13 mouse cellular contexts compared by ENCODE assay signal in the genomic region with DNA sequence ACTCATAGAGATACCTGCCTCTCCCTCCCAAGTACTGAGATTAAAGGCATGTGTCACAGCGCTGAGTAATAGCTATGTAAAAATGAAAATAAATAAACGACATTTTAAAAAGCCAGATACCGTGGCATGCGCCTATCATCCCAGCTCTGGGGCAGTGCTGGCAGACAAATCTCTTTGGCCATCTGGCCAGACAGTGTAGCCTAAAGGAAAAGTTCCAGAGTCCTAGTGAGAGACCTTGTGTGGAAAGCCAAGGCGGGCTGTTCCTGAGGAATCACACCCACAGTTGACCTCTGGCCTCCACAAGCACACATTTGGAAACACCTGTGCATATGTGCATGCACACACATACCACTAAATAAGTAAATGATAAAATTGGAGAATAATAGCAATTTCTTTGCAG. TPM values are rescaled to one million over a fixed set of nuclear protein-coding genes. Genes with fewer than 3 reads are reported as not detected.
DNase-seq lines count a peak whose midpoint lies in the region; ATAC-seq lines count a peak whose summit lies in the region.
"Had no signal": no experiment of that assay in that cellular context is flagged by ENCODE, and none has a peak within 500 bp of the region (broad histone marks: within the 10 kb centered on the region; RNA-seq: fewer than 3 reads in every experiment).

No protein-coding gene starts in this region.

- 0 out of 2 replicates have a peak, but pooled peaks cover 5% of the 10 kb centered on the region for H3K27me3 ChIP-seq in hindbrain, embryonic 15.5 days
- H3K27me3 ChIP-seq in hindbrain, embryonic 12.5 days = peaks cover 5% of the 10 kb centered on the region; the same call in 1 of the 2 replicates
- 0 out of 2 replicates have a peak, but pooled peaks cover 7% of the 10 kb centered on the region for H3K27me3 ChIP-seq in limb, embryonic 10.5 days (ENCODE audit: low read depth, poor library complexity, severe bottlenecking)
- H3K27me3 ChIP-seq: kidney, embryonic 15.5 days had no signal

- H3K4me2 ChIP-seq in hindbrain, embryonic 15.5 days = no peak overlapping the region
- no peak overlapping the region for H3K4me2 ChIP-seq in hindbrain, embryonic 12.5 days (replicated peaks)
- H3K4me2 ChIP-seq: kidney, embryonic 15.5 days had no signal

- peaks cover 4% of the 10 kb centered on the region; the same call in 1 of the 2 replicates for H3K4me1 ChIP-seq in hindbrain, embryonic 15.5 days (replicated peaks)
- H3K4me1 ChIP-seq in hindbrain, embryonic 12.5 days = no peaks in the 10 kb centered on the region
- H3K4me1 ChIP-seq in limb, embryonic 10.5 days = peaks cover 4% of the 10 kb centered on the region
- H3K4me1 ChIP-seq: heart, embryonic 10.5 days; kidney, embryonic 15.5 days had no signal

- ATAC-seq in hindbrain, embryonic 15.5 days (ENCODE audit: low FRiP score, low read depth) = peak; percentile 71
- no peak for ATAC-seq in hindbrain, embryonic 12.5 days (ENCODE audit: low FRiP score)
- no peak for ATAC-seq in monocyte, adult 5-6 weeks (replicated peaks; ENCODE audit: insufficient number of reproducible peaks, low FRiP score, low TSS enrichment, poor library complexity, severe bottlenecking)

- peak overlapping the region; percentile 58 for H3K27ac ChIP-seq in hindbrain, embryonic 15.5 days (replicated peaks)
- H3K27ac ChIP-seq in hindbrain, embryonic 12.5 days = no peak overlapping the region
- 0 out of 2 replicates have a peak overlapping the region, but pooled peaks have one; percentile 9 for H3K27ac ChIP-seq in limb, embryonic 10.5 days
- H3K27ac ChIP-seq: heart, embryonic 10.5 days; kidney, embryonic 15.5 days; macrophage had no signal

- H3K9me3 ChIP-seq in hindbrain, embryonic 15.5 days = no peaks in the 10 kb centered on the region
- 0 out of 2 replicates have a peak, but pooled peaks cover 2% of the 10 kb centered on the region for H3K9me3 ChIP-seq in hindbrain, embryonic 12.5 days (replicated peaks)
- H3K9me3 ChIP-seq in limb, embryonic 10.5 days (replicated peaks) = no peaks in the 10 kb centered on the region
- H3K9me3 ChIP-seq: heart, embryonic 10.5 days; kidney, embryonic 15.5 days had no signal

- H3K36me3 ChIP-seq in hindbrain, embryonic 15.5 days = no peaks in the 10 kb centered on the region
- H3K36me3 ChIP-seq in hindbrain, embryonic 12.5 days = no peaks in the 10 kb centered on the region
- H3K36me3 ChIP-seq in limb, embryonic 10.5 days = no peaks in the 10 kb centered on the region
- H3K36me3 ChIP-seq: heart, embryonic 10.5 days; kidney, embryonic 15.5 days had no signal

- no peak overlapping the region for H3K4me3 ChIP-seq in hindbrain, embryonic 15.5 days
- H3K4me3 ChIP-seq in hindbrain, embryonic 12.5 days = no peak overlapping the region
- H3K4me3 ChIP-seq in limb, embryonic 10.5 days = no peak overlapping the region
- H3K4me3 ChIP-seq: heart, embryonic 10.5 days; kidney, embryonic 15.5 days had no signal

- 78% methylated on average over 5 of the region's 5 CpGs for WGBS in hindbrain, embryonic 15.5 days
- WGBS in hindbrain, embryonic 12.5 days = 91% methylated on average over 5 of the region's 5 CpGs
- WGBS in limb, embryonic 10.5 days = 87% methylated on average over 5 of the region's 5 CpGs

- peak; percentile 87 for DNase-seq in brain, adult 2 months (ENCODE audit: low read depth, low spot score)
- DNase-seq in cerebellum, postnatal 14 days = peak; percentile 65 to 83
- DNase-seq in limb, embryonic 10.5 days (ENCODE audit: low spot score) = no peak
- DNase-seq in gastrocnemius, postnatal 4 days (ENCODE audit: low spot score in 2 of 2) = no peak
- no peak for DNase-seq in adrenal gland, adult 8-10 months
- DNase-seq: thymus, adult 18-20 months had no signal

- H3K9ac ChIP-seq in hindbrain, embryonic 15.5 days = no peak overlapping the region
- no peak overlapping the region for H3K9ac ChIP-seq in hindbrain, embryonic 12.5 days
- H3K9ac ChIP-seq: kidney, embryonic 15.5 days had no signal

RNA-seq across cellular contexts. Expression of a gene that starts 22.0 kb away (rescaled TPM):
- polyA plus RNA-seq in hindbrain, embryonic 15.5 days (2015; fragmentation: Nextera tagmentation; extraction: Ambion mirVana) = 11.8 and 12.4 TPM in 2 replicates
- 3.3 and 4.5 TPM in 2 replicates for polyA plus RNA-seq in hindbrain, embryonic 12.5 days (2016; fragmentation: Nextera tagmentation; extraction: Ambion mirVana)
- 2.1 and 4.2 TPM in 2 replicates for polyA plus RNA-seq in limb, embryonic 10.5 days (2016; fragmentation: Nextera tagmentation; extraction: Ambion mirVana)
- total RNA-seq in gastrocnemius, postnatal 4 days (2021) = 1 to 10 TPM; 1.8 to 1.9 TPM
- 1 to 10 TPM; 4.9 to 9.8 (median 7.4) TPM for total RNA-seq in adrenal gland, adult 8-10 months (2022)
- 0.19 to 0.78 TPM in 2 of 3 replicates, not detected in the other for total RNA-seq in monocyte, adult 5-6 weeks (2017)
- total RNA-seq: gastrocnemius, adult 18-20 months had no signal
- polyA plus RNA-seq: macrophage had no signal

RNA-seq across cellular contexts. Expression of a gene that starts 42.7 kb away (rescaled TPM):
- polyA plus RNA-seq in hindbrain, embryonic 15.5 days (2015; fragmentation: Nextera tagmentation; extraction: Ambion mirVana) = 19.4 and 19.9 TPM in 2 replicates
- polyA plus RNA-seq in hindbrain, embryonic 12.5 days (2016; fragmentation: Nextera tagmentation; extraction: Ambion mirVana) = 21.9 and 22.9 TPM in 2 replicates
- polyA plus RNA-seq in limb, embryonic 10.5 days (2016; fragmentation: Nextera tagmentation; extraction: Ambion mirVana) = 20.1 and 20.6 TPM in 2 replicates
- 10 to 100 TPM; 47.3 to 54.5 TPM for total RNA-seq in gastrocnemius, postnatal 4 days (2021)
- 10 to 100 TPM; 65.1 to 70.3 (median 68.0) TPM for total RNA-seq in adrenal gland, adult 8-10 months (2022)
- total RNA-seq in monocyte, adult 5-6 weeks (2017) = 71.1 to 88.8 TPM (median 81.3 TPM) in 3 replicates

Comparison
In these comparisons a context has a peak if more than half of its experiments do, and no peak if none do; other contexts are left out.
1. DNase-seq: peak in brain, adult 2 months (single experiment) and cerebellum, postnatal 14 days (2 of 2); none in limb, embryonic 10.5 days (single experiment), gastrocnemius, postnatal 4 days (0 of 2) and adrenal gland, adult 8-10 months (single experiment).